Comparison of ENCODE assay signal across 9 mouse cellular contexts in genomic region chr1:36017061-36017461, GRCm38 (mm10). TPM values are rescaled to one million over a fixed set of nuclear protein-coding genes. Genes with fewer than 3 reads are reported as not detected.
DNase-seq lines count a peak whose midpoint lies in the region; ATAC-seq lines count a peak whose summit lies in the region.
"Had no signal": no experiment of that assay in that cellular context is flagged by ENCODE, and none has a peak within 500 bp of the region (broad histone marks: within the 10 kb centered on the region; RNA-seq: fewer than 3 reads in every experiment).

No protein-coding gene starts in this region.

- H3K4me1 ChIP-seq in midbrain, embryonic 13.5 days (replicated peaks) = peaks cover 12% of the 10 kb centered on the region
- H3K4me1 ChIP-seq in liver, embryonic 12.5 days = no peaks in the 10 kb centered on the region
- H3K4me1 ChIP-seq: liver, embryonic 13.5 days had no signal

- H3K9me3 ChIP-seq in midbrain, embryonic 13.5 days = no peaks in the 10 kb centered on the region
- no peaks in the 10 kb centered on the region for H3K9me3 ChIP-seq in liver, embryonic 12.5 days (replicated peaks)
- H3K9me3 ChIP-seq: liver, embryonic 13.5 days had no signal

- H3K27ac ChIP-seq in midbrain, embryonic 13.5 days = no peak overlapping the region
- no peak overlapping the region for H3K27ac ChIP-seq in liver, embryonic 12.5 days
- H3K27ac ChIP-seq: liver, embryonic 13.5 days had no signal

- no peaks in the 10 kb centered on the region for H3K27me3 ChIP-seq in midbrain, embryonic 13.5 days
- H3K27me3 ChIP-seq in liver, embryonic 12.5 days (replicated peaks) = no peaks in the 10 kb centered on the region
- H3K27me3 ChIP-seq: liver, embryonic 13.5 days had no signal

- 8% methylated on average over 7 of the region's 7 CpGs for WGBS in midbrain, embryonic 13.5 days
- 44% methylated on average over 7 of the region's 7 CpGs for WGBS in liver, embryonic 12.5 days (ENCODE audit: insufficient replicate concordance)

- ATAC-seq in midbrain, embryonic 13.5 days = peak; percentile 56; the same call in 1 of the 2 replicates
- ATAC-seq in liver, embryonic 12.5 days = no peak
- no peak for ATAC-seq in activated CD4-positive, CD25-positive, alpha-beta regulatory T cell, adult 4 months

- no peak overlapping the region for H3K4me3 ChIP-seq in midbrain, embryonic 13.5 days (replicated peaks)
- no peak overlapping the region for H3K4me3 ChIP-seq in liver, embryonic 12.5 days
- H3K4me3 ChIP-seq: liver, embryonic 13.5 days had no signal

- H3K9ac ChIP-seq in midbrain, embryonic 13.5 days (replicated peaks) = no peak overlapping the region
- no peak overlapping the region for H3K9ac ChIP-seq in liver, embryonic 12.5 days
- H3K9ac ChIP-seq: liver, embryonic 13.5 days had no signal

- DNase-seq in heart, adult 18-20 months = peak; percentile 8 to 12
- DNase-seq in heart, adult 9 months (ENCODE audit: low spot score in 2 of 2) = no peak
- DNase-seq in embryo, embryonic 11.5 days (ENCODE audit: low read depth, low spot score) = peak; percentile 57
- peak; percentile 65 for DNase-seq in kidney, adult 18-20 months
- DNase-seq in spleen, postnatal 36 days (ENCODE audit: low spot score in 2 of 2) = no peak
- DNase-seq: liver, embryonic 13.5 days had no signal

- no peaks in the 10 kb centered on the region for H3K36me3 ChIP-seq in midbrain, embryonic 13.5 days
- no peaks in the 10 kb centered on the region for H3K36me3 ChIP-seq in liver, embryonic 12.5 days
- H3K36me3 ChIP-seq: liver, embryonic 13.5 days had no signal

- H3K4me2 ChIP-seq in midbrain, embryonic 13.5 days (replicated peaks) = no peak overlapping the region
- H3K4me2 ChIP-seq in liver, embryonic 12.5 days = no peak overlapping the region
- H3K4me2 ChIP-seq: liver, embryonic 13.5 days had no signal

RNA-seq across cellular contexts. Expression of gene Hs6st1, which starts 51.1 kb away (rescaled TPM):
- 10 to 100 TPM; 19.7 to 21.3 TPM for total RNA-seq in heart, adult 18-20 months (2021)
- 10.4 and 11.0 TPM in 2 replicates for polyA plus RNA-seq in midbrain, embryonic 13.5 days (2015; fragmentation: Nextera tagmentation; extraction: Ambion mirVana)
- polyA plus RNA-seq in liver, embryonic 12.5 days (2016; fragmentation: Nextera tagmentation; extraction: Ambion mirVana) = 21.9 and 23.6 TPM in 2 replicates
- polyA plus RNA-seq in activated CD4-positive, CD25-positive, alpha-beta regulatory T cell, adult 4 months (2017; shearing (Covaris generic)) = 1 to 10 TPM; 2.8 to 3.8 TPM

Comparison
In these comparisons a context has a peak if more than half of its experiments do, and no peak if none do; other contexts are left out.
1. DNase-seq: peak in heart, adult 18-20 months (2 of 2), embryo, embryonic 11.5 days (single experiment) and kidney, adult 18-20 months (single experiment); none in heart, adult 9 months (0 of 2) and spleen, postnatal 36 days (0 of 2).